Mouse (Mus musculus) forebrain, postnatal 0 days (tissue): ENCODE measurements at regions not wholly inside any gene's neighbourhood (a gene's known extent, or its start where the extent isn't known, plus 50 kb on each side); places are given as distances from the start of the nearest gene placed in this dataset.
A peak's percentile ranks its signal among the peaks of the same experiment; 100 is the strongest.

Source experiments
- ATAC-seq: fragments of 200-750 bp; cut with Nextera tagmentation; 2 replicates; pipeline ENCODE4 v1.8.0; 2017; ENCODE audit warnings: mild to moderate bottlenecking, moderate library complexity
- DNase-seq: peaks from one replicate; pipeline ENCODE4 v3.0.0-alpha.2; 2015
- H3K27ac ChIP-seq: fragments of 300-500 bp; sonication (generic); 2 replicates; pipeline ENCODE4 v1.5.1; 2014; ENCODE audit warnings: low read depth, mild to moderate bottlenecking, antibody characterized with exemption, low read length, moderate library complexity, mixed read lengths
- H3K27me3 ChIP-seq: fragments of 300-500 bp; sonication (generic); 2 replicates; pipeline ENCODE4 v1.6.1; 2014; ENCODE audit warnings: mild to moderate bottlenecking, low read length, mixed read lengths; ENCODE audit not compliant: insufficient read depth
- H3K36me3 ChIP-seq: fragments of 300-500 bp; sonication (generic); 2 replicates; pipeline ENCODE4 v1.6.1; 2014; ENCODE audit warnings: mild to moderate bottlenecking, moderate library complexity; ENCODE audit not compliant: insufficient read depth
- H3K4me1 ChIP-seq: fragments of 300-500 bp; sonication (generic); 2 replicates; pipeline ENCODE4 v1.6.1; 2014; ENCODE audit warnings: antibody characterized with exemption; ENCODE audit not compliant: insufficient read depth
- H3K4me2 ChIP-seq: fragments of 300-500 bp; sonication (generic); 2 replicates; pipeline ENCODE4 v1.6.1; 2014; ENCODE audit warnings: low read depth, mild to moderate bottlenecking, moderate library complexity
- H3K4me3 ChIP-seq: fragments of 300-500 bp; sonication (generic); 2 replicates; pipeline ENCODE4 v1.5.1; 2014; ENCODE audit warnings: low read depth, low read length, mixed read lengths
- H3K9ac ChIP-seq: fragments of 300-500 bp; sonication (generic); 2 replicates; pipeline ENCODE4 v1.6.1; 2014; ENCODE audit warnings: mild to moderate bottlenecking
- H3K9me3 ChIP-seq: fragments of 300-500 bp; sonication (generic); 2 replicates; pipeline ENCODE4 v1.6.1; 2016; ENCODE audit warnings: low read length
- CTCF ChIP-seq: sonication (generic); IDR thresholded peaks from 2 replicates; pipeline ENCODE4 v1.5.1; 2016; ENCODE audit warnings: antibody characterized with exemption, control low read depth, low read depth
- WGBS: fragments of 180-500 bp; shearing (Covaris S2); extraction: QIAGEN DNeasy Blood & Tissue Kit; methylation state at CpG from one replicate; pipeline ENCODE4 v1.1.7; 2014; 5-methylcytosine and 5-hydroxymethylcytosine counted together

- Histone ChIP-seq H3K27ac (no peak overlapping the region), H3K4me2 (no peak overlapping the region), H3K4me3 (no peak overlapping the region), H3K36me3 (no peaks in the 10 kb centered on the region), H3K9me3 (no peaks in the 10 kb centered on the region), H3K27me3 (no peaks in the 10 kb centered on the region), H3K9ac (no peak overlapping the region), H3K4me1 (no peaks in the 10 kb centered on the region)
- DNase-seq: no peak
- TF ChIP-seq CTCF: no peak
- ATAC-seq: no peak
- WGBS: 90% methylated on average over 4 of the region's 4 CpGs
Observed at GRCm38 (mm10) chr7:115376067-115376466, 632.6 kb downstream of the Insc start.

GRCm38 (mm10) chr7:115378836-115379235 is 635.3 kb downstream of the Insc start:
- Histone ChIP-seq H3K27ac (no peak overlapping the region), H3K9me3 (no peaks in the 10 kb centered on the region), H3K36me3 (no peaks in the 10 kb centered on the region), H3K9ac (no peak overlapping the region), H3K4me3 (no peak overlapping the region), H3K4me2 (no peak overlapping the region), H3K4me1 (no peaks in the 10 kb centered on the region), H3K27me3 (no peaks in the 10 kb centered on the region)
- WGBS: 93% methylated on average over 3 of the region's 3 CpGs
- ATAC-seq (no peak), DNase-seq (no peak)
- TF ChIP-seq CTCF: no peak

- Histone ChIP-seq H3K4me2 (no peak overlapping the region), H3K27me3 (no peaks in the 10 kb centered on the region), H3K4me1 (no peaks in the 10 kb centered on the region), H3K4me3 (no peak overlapping the region), H3K36me3 (no peaks in the 10 kb centered on the region), H3K9me3 (no peaks in the 10 kb centered on the region), H3K27ac (no peak overlapping the region), H3K9ac (no peak overlapping the region)
- ATAC-seq (no peak), DNase-seq (no peak)
- no peak for TF ChIP-seq CTCF
- 42% methylated on average over 7 of the region's 7 CpGs for WGBS
Observed at GRCm38 (mm10) chr7:115379600-115379999, 636.1 kb downstream of the Insc start.

- Histone ChIP-seq H3K4me1 (no peaks in the 10 kb centered on the region), H3K36me3 (no peaks in the 10 kb centered on the region), H3K9me3 (no peaks in the 10 kb centered on the region), H3K27me3 (no peaks in the 10 kb centered on the region), H3K4me3 (no peak overlapping the region), H3K27ac (no peak overlapping the region), H3K4me2 (no peak overlapping the region), H3K9ac (no peak overlapping the region)
- no peak for ATAC-seq
- peak; percentile 20 for DNase-seq
- no peak for TF ChIP-seq CTCF
- WGBS: 23% methylated on average over 8 of the region's 8 CpGs
Observed at GRCm38 (mm10) chr7:115380989-115381610, 637.6 kb downstream of the Insc start.

GRCm38 (mm10) chr7:115382876-115383275 is 639.4 kb downstream of the Insc start:
- no peak for TF ChIP-seq CTCF
- ATAC-seq (no peak), DNase-seq (peak; percentile 13)
- no peak overlapping the region for H3K27ac ChIP-seq
- H3K4me3 ChIP-seq: no peak overlapping the region
- no peaks in the 10 kb centered on the region for H3K9me3 ChIP-seq
- WGBS: 21% methylated on average over 2 of the region's 2 CpGs
- H3K36me3 ChIP-seq: no peaks in the 10 kb centered on the region
- no peaks in the 10 kb centered on the region for H3K27me3 ChIP-seq
- no peak overlapping the region for H3K4me2 ChIP-seq
- no peaks in the 10 kb centered on the region for H3K4me1 ChIP-seq
- no peak overlapping the region for H3K9ac ChIP-seq

GRCm38 (mm10) chr7:115388874-115389273 is 645.4 kb downstream of the Insc start:
- DNase-seq: peak; percentile 35
- Histone ChIP-seq H3K36me3 (no peaks in the 10 kb centered on the region), H3K4me2 (no peak overlapping the region), H3K27me3 (no peaks in the 10 kb centered on the region), H3K27ac (no peak overlapping the region), H3K9ac (no peak overlapping the region), H3K4me1 (no peaks in the 10 kb centered on the region), H3K9me3 (no peaks in the 10 kb centered on the region), H3K4me3 (no peak overlapping the region)
- 31% methylated on average over 5 of the region's 5 CpGs for WGBS
- no peak; the same call in 1 of the 2 replicates for ATAC-seq
- no peak for TF ChIP-seq CTCF

DNA sequence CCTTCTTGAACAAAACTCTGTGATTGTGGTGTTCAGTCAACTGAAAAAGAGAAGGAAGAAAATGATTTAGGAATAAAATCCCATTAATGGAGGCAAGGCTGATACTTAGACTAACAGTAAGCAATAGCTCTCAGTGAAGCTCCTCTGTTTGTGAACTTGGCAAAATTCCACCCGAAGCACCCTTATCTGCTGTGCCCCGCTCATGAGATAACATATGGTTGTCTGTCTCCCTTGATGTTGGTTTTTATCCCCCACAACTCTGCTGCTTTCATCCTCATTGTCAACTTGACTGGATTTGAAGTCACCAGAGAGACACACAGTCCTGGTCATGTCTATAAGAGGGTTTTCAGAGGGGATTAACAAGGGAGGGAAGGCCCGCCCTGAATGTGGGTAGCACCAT is 646.1 kb downstream of the Sox6 start:
- Histone ChIP-seq H3K9ac (no peak overlapping the region), H3K4me1 (no peaks in the 10 kb centered on the region), H3K4me2 (no peak overlapping the region), H3K27ac (no peak overlapping the region), H3K9me3 (no peaks in the 10 kb centered on the region), H3K27me3 (no peaks in the 10 kb centered on the region), H3K4me3 (no peak overlapping the region), H3K36me3 (no peaks in the 10 kb centered on the region)
- WGBS: 89% methylated on average over 3 of the region's 3 CpGs
- ATAC-seq: no peak
- no peak for TF ChIP-seq CTCF
- DNase-seq: no peak
